Mouse (Mus musculus): ENCODE results near the gene Nthl1. TPM values are rescaled to one million over a fixed set of nuclear protein-coding genes. Genes with fewer than 3 reads are reported as not detected.
"Not testable (repeated sequence)": the region's sequence is repeated elsewhere in the genome, so short reads cannot be mapped to it uniquely, and the experiment has no call there.

Gene Nthl1
- polyA plus RNA-seq, 1 experiment from 2014 or later: 9.6 TPM

- Histone ChIP-seq H3K9me3 (ENCODE audit: control insufficient read depth, low read length) (no peaks in the 10 kb centered on the region), H3K27ac (ENCODE audit: low read depth, low read length) (no peak overlapping the region), H3K36me3 (ENCODE audit: control insufficient read depth, insufficient read depth, low read length) (no peaks in the 10 kb centered on the region), H3K4me3 (ENCODE audit: low read length) (no peak overlapping the region), H3K4me1 (ENCODE audit: control insufficient read depth, insufficient read depth, low read depth, low read length) (peaks cover 15% of the 10 kb centered on the region), H3K27me3 (replicated peaks; ENCODE audit: control insufficient read depth, insufficient read depth, low read length) (no peaks in the 10 kb centered on the region; the same call in 1 of the 2 replicates), H3K4me2 (ENCODE audit: low read length) (no peak overlapping the region), H3K9ac (ENCODE audit: low read depth, low read length) (no peak overlapping the region)
- WGBS: 59% methylated on average over 3 of the region's 3 CpGs
- no peak for ATAC-seq
Measured at GRCm38 (mm10) chr17:24651835-24652234, 19.4 kb downstream of the Nthl1 start.

GRCm38 (mm10) chr17:24653967-24654710 is 21.7 kb downstream of the Nthl1 start:
- peaks cover 20% of the 10 kb centered on the region for H3K4me1 ChIP-seq (ENCODE audit: control insufficient read depth, insufficient read depth, low read depth, low read length)
- H3K27ac ChIP-seq (ENCODE audit: low read depth, low read length): no peak overlapping the region
- H3K9me3 ChIP-seq (ENCODE audit: control insufficient read depth, low read length): no peaks in the 10 kb centered on the region
- peak; percentile 54; the same call in 1 of the 2 replicates for ATAC-seq
- H3K9ac ChIP-seq (ENCODE audit: low read depth, low read length): peak overlapping the region; percentile 24; the same call in 1 of the 2 replicates
- no peaks in the 10 kb centered on the region for H3K36me3 ChIP-seq (ENCODE audit: control insufficient read depth, insufficient read depth, low read length)
- peak overlapping the region; percentile 19 for H3K4me3 ChIP-seq (ENCODE audit: low read length)
- 4% methylated on average over 19 of the region's 19 CpGs for WGBS
- peak overlapping the region; percentile 53 for H3K4me2 ChIP-seq (ENCODE audit: low read length)
- H3K27me3 ChIP-seq (replicated peaks; ENCODE audit: control insufficient read depth, insufficient read depth, low read length): peaks cover 18% of the 10 kb centered on the region

- 80% methylated on average over 4 of the region's 4 CpGs for WGBS
- Histone ChIP-seq H3K4me3 (ENCODE audit: low read length) (no peak overlapping the region), H3K27ac (ENCODE audit: low read depth, low read length) (no peak overlapping the region), H3K4me1 (ENCODE audit: control insufficient read depth, insufficient read depth, low read depth, low read length) (peaks cover 15% of the 10 kb centered on the region), H3K9ac (ENCODE audit: low read depth, low read length) (no peak overlapping the region), H3K36me3 (ENCODE audit: control insufficient read depth, insufficient read depth, low read length) (no peaks in the 10 kb centered on the region), H3K27me3 (replicated peaks; ENCODE audit: control insufficient read depth, insufficient read depth, low read length) (peaks cover 24% of the 10 kb centered on the region), H3K9me3 (ENCODE audit: control insufficient read depth, low read length) (no peaks in the 10 kb centered on the region), H3K4me2 (ENCODE audit: low read length) (no peak overlapping the region)
- no peak for ATAC-seq
Measured at GRCm38 (mm10) chr17:24654969-24655368, 22.5 kb downstream of the Nthl1 start.

GRCm38 (mm10) chr17:24658017-24658758 is 25.7 kb downstream of the Nthl1 start, which contains the start of gene Npw:
Gene Npw, minus strand, starts transcription at chr17:24658457.
- peak within 1 kb of the TSS; percentile 38 for H3K4me3 ChIP-seq (ENCODE audit: low read length)
- peaks cover 10% of the 10 kb centered on the region for H3K4me1 ChIP-seq (ENCODE audit: control insufficient read depth, insufficient read depth, low read depth, low read length)
- H3K9me3 ChIP-seq (ENCODE audit: control insufficient read depth, low read length): no peaks in the 10 kb centered on the region
- peak within 1 kb of the TSS; percentile 42 for H3K9ac ChIP-seq (ENCODE audit: low read depth, low read length)
- H3K27me3 ChIP-seq (replicated peaks; ENCODE audit: control insufficient read depth, insufficient read depth, low read length): peaks cover 27% of the 10 kb centered on the region
- H3K27ac ChIP-seq (ENCODE audit: low read depth, low read length): no peak within 1 kb of the TSS
- no peaks in the 10 kb centered on the region for H3K36me3 ChIP-seq (ENCODE audit: control insufficient read depth, insufficient read depth, low read length)
- H3K4me2 ChIP-seq (ENCODE audit: low read length): peak within 1 kb of the TSS; percentile 60
- WGBS: 1% methylated on average over 42 of the region's 47 CpGs
- ATAC-seq: no peak; the same call in 1 of the 2 replicates

GRCm38 (mm10) chr17:24667011-24667410 is 34.5 kb downstream of the Nthl1 start:
- H3K9ac ChIP-seq (ENCODE audit: low read depth, low read length); H3K36me3 ChIP-seq (ENCODE audit: control insufficient read depth, insufficient read depth, low read length); H3K4me3 ChIP-seq (ENCODE audit: low read length); H3K4me2 ChIP-seq (ENCODE audit: low read length); H3K27me3 ChIP-seq (replicated peaks; ENCODE audit: control insufficient read depth, insufficient read depth, low read length); H3K27ac ChIP-seq (ENCODE audit: low read depth, low read length); ATAC-seq; H3K9me3 ChIP-seq (ENCODE audit: control insufficient read depth, low read length): not testable (repeated sequence)
- H3K4me1 ChIP-seq (ENCODE audit: control insufficient read depth, insufficient read depth, low read depth, low read length): peaks cover 22% of the 10 kb centered on the region
- WGBS: 73% methylated on average over 7 of the region's 7 CpGs

GRCm38 (mm10) chr17:24667416-24667815 is 34.9 kb downstream of the Nthl1 start:
- WGBS: 24% methylated on average over 6 of the region's 6 CpGs
- ATAC-seq: no peak
- no peak overlapping the region for H3K27ac ChIP-seq (ENCODE audit: low read depth, low read length)
- no peaks in the 10 kb centered on the region for H3K36me3 ChIP-seq (ENCODE audit: control insufficient read depth, insufficient read depth, low read length)
- H3K4me2 ChIP-seq (ENCODE audit: low read length): no peak overlapping the region
- H3K9me3 ChIP-seq (ENCODE audit: control insufficient read depth, low read length): no peaks in the 10 kb centered on the region
- no peaks in the 10 kb centered on the region for H3K27me3 ChIP-seq (replicated peaks; ENCODE audit: control insufficient read depth, insufficient read depth, low read length)
- H3K4me3 ChIP-seq (ENCODE audit: low read length): no peak overlapping the region
- no peak overlapping the region for H3K9ac ChIP-seq (ENCODE audit: low read depth, low read length)
- peaks cover 26% of the 10 kb centered on the region for H3K4me1 ChIP-seq (ENCODE audit: control insufficient read depth, insufficient read depth, low read depth, low read length)

- peak overlapping the region; percentile 71 for H3K27ac ChIP-seq (ENCODE audit: low read depth, low read length)
- peaks cover 26% of the 10 kb centered on the region for H3K4me1 ChIP-seq (ENCODE audit: control insufficient read depth, insufficient read depth, low read depth, low read length)
- H3K9me3 ChIP-seq (ENCODE audit: control insufficient read depth, low read length); H3K27me3 ChIP-seq (replicated peaks; ENCODE audit: control insufficient read depth, insufficient read depth, low read length); H3K36me3 ChIP-seq (ENCODE audit: control insufficient read depth, insufficient read depth, low read length): not testable (repeated sequence)
- H3K4me2 ChIP-seq (ENCODE audit: low read length): peak overlapping the region; percentile 93
- peak; percentile 24 for ATAC-seq
- H3K4me3 ChIP-seq (ENCODE audit: low read length): peak overlapping the region; percentile 97
- H3K9ac ChIP-seq (ENCODE audit: low read depth, low read length): peak overlapping the region; percentile 99
- 14% methylated on average over 15 of the region's 15 CpGs for WGBS
Measured at GRCm38 (mm10) chr17:24669214-24669544, 36.7 kb downstream of the Nthl1 start.

GRCm38 (mm10) chr17:24669545-24670245 is 37.2 kb downstream of the Nthl1 start, which contains the start of gene Zfp598:
Gene Zfp598, plus strand, starts transcription at chr17:24669687.
- ATAC-seq: peak; percentile 98
- H3K4me2 ChIP-seq (ENCODE audit: low read length): peak within 1 kb of the TSS; percentile 93
- no peaks in the 10 kb centered on the region for H3K27me3 ChIP-seq (replicated peaks; ENCODE audit: control insufficient read depth, insufficient read depth, low read length)
- no peaks in the 10 kb centered on the region for H3K36me3 ChIP-seq (ENCODE audit: control insufficient read depth, insufficient read depth, low read length)
- H3K9me3 ChIP-seq (ENCODE audit: control insufficient read depth, low read length): no peaks in the 10 kb centered on the region
- peak within 1 kb of the TSS; percentile 99 for H3K9ac ChIP-seq (ENCODE audit: low read depth, low read length)
- H3K27ac ChIP-seq (ENCODE audit: low read depth, low read length): peak within 1 kb of the TSS; percentile 92
- peak within 1 kb of the TSS; percentile 97 for H3K4me3 ChIP-seq (ENCODE audit: low read length)
- WGBS: under 1% methylated on average over 65 of the region's 80 CpGs
- peaks cover 26% of the 10 kb centered on the region for H3K4me1 ChIP-seq (ENCODE audit: control insufficient read depth, insufficient read depth, low read depth, low read length)
